Mouse (Mus musculus) embryo, embryonic 10 days (tissue): ENCODE measurements around the gene Cby3.

Source experiments
- DNase-seq: peaks from one replicate; pipeline ENCODE4 v3.0.0-alpha.2; 2015; ENCODE audit warnings: low spot score

Gene Cby3

DNA sequence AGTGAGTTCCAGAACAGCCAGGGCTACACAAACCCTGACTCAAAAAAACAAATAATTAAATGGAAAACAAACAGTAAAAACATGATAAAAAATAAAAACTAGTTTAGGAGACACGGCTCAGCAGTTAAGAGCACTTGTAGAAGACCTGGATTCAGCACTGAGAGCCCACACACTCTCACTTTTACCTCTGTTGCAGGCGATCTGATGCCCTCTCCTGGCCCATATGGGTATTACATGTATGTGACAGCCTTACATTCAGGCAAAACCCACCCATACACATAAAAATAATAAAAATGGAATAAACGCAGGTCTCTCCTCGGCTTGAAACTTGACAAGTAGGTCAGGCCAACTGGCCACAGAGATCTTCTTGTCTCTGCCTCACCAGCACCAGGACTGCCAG, 10.3 kb downstream of the Cby3 start:
- peak; percentile 91 for DNase-seq

DNA sequence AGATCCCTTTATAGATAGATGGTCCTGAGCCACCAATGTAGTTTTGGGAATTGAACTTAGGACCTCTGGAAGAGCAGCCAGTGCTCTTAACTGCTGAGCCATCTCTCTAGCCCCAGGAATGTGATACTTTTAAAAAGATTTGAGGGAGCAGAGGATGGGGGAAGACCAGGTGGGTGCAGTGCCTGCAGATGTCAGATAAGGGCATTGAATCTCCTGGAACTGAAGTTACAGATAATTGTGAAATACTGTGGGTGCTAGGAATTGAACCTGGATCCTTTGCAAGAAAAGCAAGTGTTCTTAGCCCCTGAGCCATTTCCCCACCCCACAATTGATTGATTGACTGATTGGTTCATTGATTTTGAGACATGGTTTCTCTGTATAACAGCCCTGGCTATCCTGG, 11.1 kb downstream of the Cby3 start:
- DNase-seq: no peak

DNA sequence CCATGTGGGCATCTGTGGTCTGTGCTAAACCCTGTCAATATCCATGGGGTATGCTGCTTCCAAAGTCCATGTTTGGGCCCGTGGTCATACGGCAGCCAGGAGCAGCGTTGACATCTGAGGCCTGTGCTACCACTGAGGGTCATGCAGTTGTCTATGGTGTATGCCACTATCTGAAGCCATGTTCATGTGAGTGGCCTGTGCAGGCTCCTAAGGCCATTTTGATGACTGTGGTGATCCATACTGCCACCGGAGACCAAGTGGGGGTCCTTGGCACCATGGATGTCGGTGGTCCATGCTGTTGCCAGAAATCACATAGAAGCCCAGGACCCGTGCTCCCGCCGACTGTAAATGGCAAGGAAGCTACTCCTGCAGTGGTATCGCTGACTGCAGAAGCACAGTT, 13.3 kb downstream of the Cby3 start:
- no peak for DNase-seq

DNA sequence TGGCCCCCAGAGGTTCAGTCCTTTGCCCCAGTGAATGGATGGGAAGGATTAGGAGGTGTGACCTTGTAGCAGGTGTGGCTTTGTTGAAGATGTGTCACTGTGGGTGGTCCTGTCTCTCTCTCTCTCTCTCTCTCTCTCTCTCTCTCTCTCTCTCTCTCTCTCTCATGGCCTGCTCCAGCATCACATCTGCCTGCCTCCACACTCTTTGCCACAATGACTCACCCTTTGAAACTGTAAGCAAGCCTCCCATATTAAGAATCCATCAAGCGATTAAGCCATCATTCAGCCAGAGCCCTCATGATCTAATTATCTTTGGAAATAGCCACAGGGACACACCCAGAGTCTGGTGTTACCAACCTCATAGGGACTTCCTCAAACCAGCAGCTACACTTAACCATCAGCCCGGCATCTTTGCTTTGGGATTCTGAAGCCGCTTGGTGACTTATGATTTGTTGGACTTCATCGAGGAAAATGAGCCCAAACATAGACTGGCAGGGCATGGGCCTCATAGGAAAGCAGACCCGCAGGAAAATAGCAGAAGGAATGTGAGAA, 15.2 kb downstream of the Cby3 start:
- DNase-seq: no peak

DNA sequence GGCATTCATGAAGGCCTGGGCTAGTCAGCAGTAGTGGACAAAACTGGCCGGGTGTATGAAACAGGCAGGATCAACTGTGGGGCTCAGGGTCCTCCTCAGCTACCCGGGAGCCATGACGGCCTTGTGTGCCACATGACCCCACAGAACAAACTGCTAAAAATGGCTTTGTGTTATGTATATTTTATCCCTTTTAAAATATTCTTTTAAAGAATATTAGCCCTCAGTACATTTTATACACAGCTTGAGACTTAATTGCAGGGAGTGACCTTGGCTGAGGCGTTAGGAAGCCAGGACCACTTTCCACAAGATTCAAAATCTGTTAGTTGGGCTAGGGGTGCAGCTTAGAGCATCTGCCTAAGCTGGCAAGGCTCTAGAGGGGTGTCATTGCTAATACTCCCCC, 16.7 kb downstream of the Cby3 start:
- DNase-seq: peak; percentile 27

DNA sequence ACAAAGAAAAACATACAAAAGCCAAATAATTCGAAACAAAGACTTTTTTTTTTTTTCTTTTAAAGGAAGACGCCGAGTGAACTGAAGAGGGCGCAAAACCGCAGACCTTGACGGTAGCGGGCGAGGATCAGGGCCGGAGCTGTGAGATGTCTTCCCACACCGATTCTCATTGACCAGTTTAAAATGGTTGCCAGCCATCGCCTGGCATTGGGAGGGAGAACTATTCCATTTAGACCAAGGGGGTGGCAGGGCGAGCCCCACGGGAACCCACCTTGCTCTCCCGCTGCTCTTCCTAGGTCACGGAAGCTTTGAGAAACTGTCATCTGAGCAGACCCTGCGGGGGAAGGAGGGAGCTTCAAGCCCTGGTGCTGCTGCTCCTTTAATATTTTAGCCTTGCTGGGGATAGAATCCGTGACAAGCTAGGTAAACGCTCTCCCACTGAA, 17.2 kb downstream of the Cby3 start:
- DNase-seq: peak; percentile 88

DNA sequence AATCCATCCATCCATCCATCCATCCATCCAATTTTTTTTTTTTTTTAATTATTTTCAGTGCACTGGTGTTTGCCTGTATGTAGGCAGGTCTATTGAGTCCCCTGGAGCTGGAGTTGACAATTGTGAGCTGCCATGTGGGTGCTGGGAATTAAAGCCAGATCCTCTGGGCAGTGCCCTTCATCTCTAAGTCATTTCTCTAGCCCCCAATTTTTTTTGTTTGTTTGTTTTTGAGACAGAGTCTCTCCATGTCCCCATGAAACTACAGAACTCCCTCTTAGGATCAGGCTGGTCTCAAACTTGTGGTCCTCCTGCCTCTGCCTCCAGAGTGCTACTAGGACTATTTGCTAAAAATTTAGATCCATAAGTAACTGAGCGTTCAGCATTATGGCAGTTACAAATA, 17.6 kb downstream of the Cby3 start:
- DNase-seq: no peak

DNA sequence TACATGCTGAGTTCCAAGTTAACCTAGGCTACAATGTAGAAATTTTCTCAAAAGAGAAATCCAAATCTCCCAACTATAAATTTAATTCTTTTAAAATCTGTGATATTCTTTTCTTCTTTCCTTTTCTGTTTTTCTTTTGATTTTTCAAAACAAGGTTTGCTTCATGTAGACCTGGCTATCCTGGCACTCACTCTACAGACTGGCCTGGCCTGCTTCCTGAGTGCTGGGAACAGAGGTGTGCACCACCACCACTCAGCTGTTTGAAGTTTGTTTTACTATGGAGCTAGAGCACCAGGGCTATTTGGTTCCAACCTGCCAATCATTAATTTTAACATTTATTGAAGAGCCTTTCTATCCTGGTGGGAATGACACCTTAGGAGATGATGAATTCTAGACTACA, 18.8 kb downstream of the Cby3 start:
- no peak for DNase-seq

DNA sequence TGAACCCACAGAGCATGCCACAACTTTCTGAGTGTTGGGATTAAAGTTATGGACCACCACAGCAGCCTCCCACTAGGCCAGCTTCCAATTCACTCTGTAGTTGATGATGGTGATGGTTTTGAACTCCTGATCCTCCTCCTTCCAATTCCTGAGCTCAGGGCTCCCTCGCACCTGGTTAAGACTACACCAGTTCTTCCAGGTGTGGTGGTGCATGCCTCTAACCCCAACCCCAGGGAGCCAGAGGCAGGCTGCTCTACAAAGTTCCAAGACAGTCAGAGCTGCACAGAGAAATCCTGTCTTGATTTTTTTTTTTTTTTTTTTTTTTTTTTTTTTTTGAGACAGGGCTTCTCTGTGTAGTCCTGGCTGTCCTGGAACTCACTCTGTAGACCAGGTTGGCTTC, 19.4 kb downstream of the Cby3 start:
- no peak for DNase-seq

DNA sequence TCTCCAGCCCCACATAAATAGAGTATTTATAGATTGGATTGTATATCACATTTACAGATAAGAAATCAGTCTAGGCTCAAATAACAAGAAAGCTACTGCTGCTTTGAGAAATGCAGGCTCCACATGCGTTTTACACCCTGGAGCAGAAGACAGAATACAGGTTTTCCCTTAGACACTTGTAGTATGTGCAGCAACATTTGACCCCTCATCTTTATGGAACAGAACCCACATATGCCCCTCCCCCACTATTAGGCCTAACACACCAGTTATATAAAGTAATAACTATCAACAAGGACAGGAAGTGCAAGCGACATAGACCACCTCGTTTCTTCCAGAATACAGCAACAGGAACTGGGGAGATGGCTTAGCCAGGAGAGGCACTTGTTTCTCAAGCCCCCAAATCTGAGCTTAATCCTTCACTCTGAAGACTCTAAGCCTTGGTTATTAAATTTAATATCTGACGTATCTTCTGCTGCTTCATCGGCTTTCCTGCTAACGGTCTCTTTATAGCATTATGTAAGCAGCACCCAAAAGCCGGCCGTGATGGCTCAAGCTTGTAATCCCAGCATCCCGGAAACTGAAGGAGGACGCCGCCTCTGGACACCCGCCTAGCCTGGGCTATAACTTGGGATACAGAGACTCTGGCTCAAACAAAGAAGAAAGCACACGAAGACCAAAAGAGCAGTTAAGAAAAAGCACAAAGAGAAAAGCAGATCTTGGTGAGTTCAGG, 20.2 kb downstream of the Cby3 start:
- DNase-seq: no peak

DNA sequence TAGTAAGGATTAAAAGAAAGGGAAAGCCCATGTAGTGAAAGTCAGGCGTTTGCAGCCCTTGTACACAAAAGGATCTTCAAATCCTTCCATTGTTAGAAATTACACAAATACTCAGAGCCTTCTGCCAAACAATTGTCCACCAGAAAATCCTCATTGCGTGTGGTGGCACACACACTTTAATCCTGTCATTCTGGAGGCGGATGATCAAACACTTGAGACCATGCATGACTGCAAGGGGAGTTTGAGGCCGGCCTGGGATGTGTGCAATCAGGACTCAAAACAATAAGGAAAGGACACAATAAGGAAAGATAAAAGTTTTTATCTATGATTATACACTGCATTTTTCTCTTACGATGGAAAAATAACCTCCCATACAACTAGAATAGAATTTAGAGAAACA, 21.2 kb downstream of the Cby3 start:
- DNase-seq: no peak

DNA sequence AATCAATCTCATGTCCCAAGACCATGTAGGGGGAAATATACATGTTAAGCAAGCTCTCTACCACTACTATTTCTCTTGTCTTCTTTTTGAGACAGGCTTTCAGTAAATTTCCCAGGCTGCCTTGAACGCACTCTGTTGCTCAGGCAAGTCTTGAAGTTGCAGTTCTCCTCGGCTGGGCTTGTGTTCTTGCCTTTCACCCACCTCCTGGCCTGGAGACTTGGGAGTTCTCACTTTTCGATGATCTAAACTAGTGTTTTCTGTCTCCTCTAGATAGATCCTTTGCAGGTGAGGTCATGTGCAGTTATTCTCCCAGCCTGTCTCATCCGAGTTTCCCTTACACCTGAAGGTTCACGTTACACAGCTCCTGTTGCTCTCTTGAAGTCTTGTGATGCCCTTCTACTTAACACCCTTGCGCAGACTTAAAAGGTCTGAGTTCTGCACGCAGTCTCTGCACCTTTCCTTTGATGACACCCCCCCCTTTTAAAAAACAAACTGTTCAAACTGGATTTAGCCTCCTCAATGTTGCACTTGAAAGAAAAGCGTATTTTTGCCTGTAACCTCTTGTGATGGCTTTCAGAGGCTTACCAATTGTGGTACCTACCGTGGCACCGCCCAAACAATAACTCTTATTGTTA, 22.0 kb downstream of the Cby3 start:
- no peak for DNase-seq

DNA sequence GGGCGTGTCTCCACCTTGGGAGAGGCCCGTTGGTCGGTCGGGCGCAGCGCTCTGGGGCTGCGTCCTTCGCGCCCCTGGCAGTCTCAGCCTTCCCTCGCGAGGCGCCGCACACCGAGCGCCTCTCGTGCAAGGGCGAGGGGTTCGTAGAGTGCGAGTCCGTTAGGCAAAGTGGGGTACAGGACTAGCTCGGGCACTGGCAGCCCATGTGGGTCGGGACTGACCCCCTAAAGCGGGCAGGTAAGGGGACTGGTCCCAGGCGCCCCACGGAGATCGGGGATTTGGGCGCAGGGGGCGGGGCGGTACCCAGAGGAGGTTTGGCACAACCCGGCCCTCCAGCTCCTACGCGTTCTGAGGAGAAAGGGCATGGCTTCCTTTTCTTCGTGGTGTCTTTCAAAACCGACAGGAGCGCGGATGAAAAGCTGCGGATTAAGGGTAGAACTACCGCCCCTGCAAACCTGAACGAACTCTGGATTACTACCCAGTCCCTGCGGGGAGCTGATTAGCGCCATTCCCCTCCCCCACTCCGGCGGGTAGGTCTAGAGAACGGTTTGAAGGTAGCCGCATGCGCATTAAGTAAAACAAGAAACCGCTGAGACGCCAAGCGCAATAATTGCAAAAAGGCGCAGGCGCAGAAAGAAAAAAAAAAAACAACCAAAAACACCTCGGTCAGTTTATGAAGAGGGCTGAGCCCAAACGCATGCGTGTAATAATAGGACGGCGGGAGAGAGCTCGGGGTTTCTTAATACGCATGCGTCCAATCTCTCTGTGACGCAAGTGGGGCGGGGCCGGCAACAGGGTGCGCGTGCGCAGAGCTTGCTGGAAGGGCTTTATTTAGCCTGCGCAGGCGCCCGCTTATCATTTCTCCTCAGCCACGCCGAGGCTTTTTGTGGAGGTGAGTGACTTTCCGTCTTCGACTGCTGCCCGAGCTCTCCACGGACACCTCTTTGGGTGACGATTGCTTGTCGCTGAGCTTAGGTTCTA, 22.9 kb downstream of the Cby3 start, which contains the start of gene Hnrnph1:
Gene Hnrnph1, plus strand, starts transcription at position 80 of the 981 bp plus-strand sequence.
- DNase-seq: peak; percentile 98

DNA sequence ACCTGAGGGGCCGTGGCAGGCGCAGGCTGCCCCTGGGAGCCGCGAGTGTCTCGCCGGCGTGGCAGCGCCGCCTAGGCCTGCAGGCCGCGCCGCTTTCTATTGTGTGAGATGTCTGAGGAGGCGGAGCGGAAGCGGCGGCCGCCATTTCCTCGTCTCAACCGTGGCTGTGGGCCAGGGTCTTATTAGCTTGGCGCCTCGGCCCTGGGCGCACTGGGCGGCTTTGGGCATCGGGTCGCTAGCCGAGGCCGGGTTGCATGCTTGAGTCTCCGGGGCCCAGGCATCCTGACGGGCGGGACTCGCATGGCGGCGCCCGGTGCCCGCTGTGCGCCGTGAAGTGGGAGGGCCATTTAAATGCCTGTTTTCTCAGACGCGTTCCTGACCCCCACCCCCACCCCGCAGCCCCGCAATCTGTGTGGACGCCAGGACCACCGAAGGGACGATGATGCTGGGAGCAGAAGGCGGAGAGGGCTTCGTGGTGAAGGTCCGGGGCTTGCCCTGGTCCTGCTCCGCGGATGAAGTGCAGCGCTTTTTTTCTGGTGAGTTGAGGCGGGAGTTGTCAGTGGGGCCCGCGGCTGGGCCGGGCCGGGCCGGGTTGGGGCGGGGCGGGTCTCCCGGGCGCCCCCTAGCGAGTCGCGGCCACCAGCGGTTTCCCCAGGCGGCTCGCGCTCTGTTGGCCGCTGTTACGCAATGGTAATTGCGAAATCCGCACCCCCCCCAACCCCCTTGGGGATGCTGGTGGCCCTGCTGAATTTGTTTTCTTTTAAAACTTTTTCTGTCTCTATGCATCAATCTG, 23.8 kb downstream of the Cby3 start:
- peak; percentile 82 for DNase-seq

DNA sequence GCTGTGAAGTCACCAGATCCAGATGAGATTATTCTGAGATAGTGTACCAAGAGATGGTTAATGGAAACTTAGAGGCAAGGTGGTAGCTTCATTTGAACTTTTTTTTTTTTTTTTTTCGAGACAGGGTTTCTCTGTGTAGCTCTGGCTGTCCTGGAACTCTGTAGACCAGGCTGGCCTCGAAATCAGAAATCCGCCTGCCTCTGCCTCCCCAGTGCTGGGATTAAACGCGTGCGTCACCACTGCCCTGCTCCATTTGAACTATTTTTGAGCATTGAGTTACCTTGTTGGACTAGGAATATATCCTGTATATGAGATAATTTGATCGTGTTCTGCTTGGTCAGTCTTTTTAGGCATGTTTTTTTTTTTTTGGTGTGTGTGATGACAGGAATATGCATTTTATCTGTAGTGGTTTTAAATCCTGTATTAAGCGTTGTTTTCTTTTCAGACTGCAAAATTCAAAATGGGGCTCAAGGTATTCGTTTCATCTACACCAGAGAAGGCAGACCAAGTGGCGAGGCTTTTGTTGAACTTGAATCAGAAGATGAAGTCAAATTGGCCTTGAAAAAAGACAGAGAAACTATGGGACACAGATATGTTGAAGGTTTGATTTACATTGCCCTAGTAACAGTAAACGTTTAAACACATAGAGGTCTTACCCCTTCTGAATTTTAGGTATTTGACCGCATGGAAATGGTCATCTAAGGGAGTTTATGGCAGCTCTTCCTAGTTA, 24.9 kb downstream of the Cby3 start:
- DNase-seq: no peak

DNA sequence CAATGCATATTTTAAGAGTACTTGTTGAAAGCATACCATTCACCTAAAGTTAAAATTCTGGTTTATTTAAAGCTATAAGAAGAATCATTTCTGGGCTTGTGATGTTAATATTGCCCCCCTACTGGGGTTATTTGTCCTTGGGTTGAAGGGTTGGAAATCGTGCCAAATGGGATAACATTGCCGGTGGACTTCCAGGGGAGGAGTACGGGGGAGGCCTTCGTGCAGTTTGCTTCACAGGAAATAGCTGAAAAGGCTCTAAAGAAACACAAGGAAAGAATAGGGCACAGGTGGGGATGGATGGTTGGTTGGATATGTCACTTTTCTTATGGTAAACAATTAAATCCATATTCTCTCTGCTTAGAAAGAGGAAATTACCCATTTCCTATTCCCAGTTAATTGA, 27.0 kb downstream of the Cby3 start:
- DNase-seq: no peak

DNA sequence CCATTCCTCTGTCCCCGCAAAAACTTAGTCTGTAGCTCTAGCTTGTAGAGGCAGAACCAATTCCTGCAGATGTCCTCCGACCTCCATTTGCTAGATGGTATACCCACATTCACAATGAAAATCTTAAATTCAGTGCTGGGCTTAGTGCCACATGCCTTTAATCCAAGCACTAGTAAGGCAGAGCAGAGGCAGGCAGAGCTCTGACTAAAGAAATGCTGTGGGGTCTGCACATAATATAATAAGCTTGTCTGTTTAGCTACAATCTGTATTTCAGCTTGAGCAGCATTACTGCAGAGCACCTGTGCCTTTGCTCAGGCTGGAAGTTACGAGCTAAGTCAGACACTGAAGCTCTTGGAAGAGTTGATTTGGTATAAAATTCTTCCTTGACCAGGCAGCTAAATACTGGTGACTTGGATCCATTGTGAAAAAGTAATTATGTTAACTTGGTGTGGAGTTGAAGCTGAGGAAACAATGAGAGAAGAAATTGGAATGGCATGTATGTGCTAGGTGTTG, 33.0 kb downstream of the Cby3 start:
- no peak for DNase-seq

DNA sequence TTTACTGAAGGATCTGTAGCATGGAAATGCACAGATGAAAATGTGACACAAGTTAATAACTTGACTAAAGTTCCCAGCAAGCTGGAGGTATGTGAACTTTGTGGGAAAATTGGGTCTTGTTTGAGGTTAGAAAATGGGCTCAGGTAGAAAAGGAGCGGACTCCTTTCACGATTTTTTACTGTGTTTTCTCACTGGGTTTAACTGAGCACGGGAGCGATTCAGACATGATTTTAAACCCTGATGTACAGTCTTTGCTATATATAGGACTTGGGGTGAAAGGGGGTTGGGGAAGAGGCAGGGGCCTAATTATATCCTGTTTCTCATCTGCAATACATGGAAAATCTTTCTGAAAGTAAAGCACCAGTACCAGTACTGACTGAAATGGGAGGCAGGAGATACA, 33.4 kb downstream of the Cby3 start:
- no peak for DNase-seq

DNA sequence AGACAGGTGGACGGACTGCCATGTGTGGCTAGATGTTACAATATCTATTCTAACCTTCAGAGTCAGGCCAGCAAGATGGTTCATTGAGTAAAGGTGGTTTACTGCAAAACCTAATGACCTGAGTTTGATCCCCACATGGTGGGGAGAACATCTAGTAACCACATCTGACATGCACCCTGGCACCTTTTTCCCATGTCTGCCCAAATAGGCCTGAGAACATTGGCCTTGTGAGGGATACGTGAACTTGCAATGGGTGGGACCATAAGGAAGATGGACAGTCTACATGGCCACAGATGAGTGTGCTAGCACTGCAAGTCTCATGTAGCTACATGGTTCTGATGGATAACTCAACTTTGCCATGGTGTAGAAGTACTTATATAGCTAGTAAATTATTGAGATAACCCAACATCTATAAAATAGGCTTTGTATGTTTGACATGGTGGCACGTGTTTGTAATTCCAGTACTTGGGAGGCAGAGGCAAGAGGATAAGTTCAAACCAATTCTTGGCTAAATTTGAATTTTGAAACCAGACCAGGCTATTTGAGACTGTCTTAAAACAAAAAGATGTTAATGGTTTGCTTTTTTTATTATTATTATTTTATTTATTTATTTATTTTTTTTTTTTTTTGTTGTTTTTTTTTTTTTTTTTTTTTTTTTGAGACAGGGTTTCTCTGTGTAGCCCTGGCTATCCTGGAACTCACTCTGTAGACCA, 34.1 kb downstream of the Cby3 start:
- DNase-seq: no peak

DNA sequence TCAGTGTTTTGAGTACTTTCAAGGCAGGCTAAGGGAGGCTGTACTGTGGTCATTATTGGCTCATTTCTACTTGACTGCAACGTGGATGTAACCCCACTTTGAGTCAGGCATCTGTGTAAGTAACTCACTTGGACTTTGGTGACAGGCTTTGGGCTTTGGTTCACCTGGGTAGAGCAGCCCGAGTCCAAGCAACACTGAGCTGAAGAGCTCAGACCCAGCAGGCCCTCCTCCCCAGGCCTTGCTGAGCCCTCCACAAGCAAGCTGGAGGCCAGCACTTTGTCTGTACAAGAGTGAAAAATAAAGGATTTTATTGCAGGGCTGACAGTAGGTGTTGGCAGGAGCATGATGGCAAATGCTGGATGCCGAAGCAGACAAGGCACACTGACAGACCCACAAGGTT, 34.7 kb downstream of the Cby3 start:
- no peak for DNase-seq
